Mouse (Mus musculus): ENCODE measurements at regions not wholly inside any gene's neighbourhood (a gene's known extent, or its start where the extent isn't known, plus 50 kb on each side); places are given as distances from the start of the nearest gene placed in this dataset.

GRCm38 (mm10) chr1:35428126-35428840, 578.5 kb downstream of the Plekhb2 start:
- no peak for TF ChIP-seq POLR2A (IDR thresholded peaks at IDR 0.05; ENCODE audit: low read depth, low read length)
- TF ChIP-seq CTCF (conservative IDR thresholded peaks at IDR 0.05; ENCODE audit: insufficient read depth, insufficient read length, low read depth, low read length): no peak

Data from kidney, adult 2 months (tissue).